Mouse (Mus musculus) erythroblast, embryonic 14.5 days (primary cell): Measurements from ENCODE around the gene Wnk4.

Experiments used
- GATA1 ChIP-seq: IDR thresholded peaks from 2 replicates; pipeline ENCODE4 v1.6.1; 2012; ENCODE audit warnings: low read length, inconsistent platforms, mixed read lengths
- TAL1 ChIP-seq: IDR thresholded peaks from 3 replicates; pipeline ENCODE4 v1.6.1; 2012; ENCODE audit warnings: low read length, inconsistent platforms, mixed read lengths

- no peak for TF ChIP-seq TAL1
- no peak for TF ChIP-seq GATA1
These were observed 11.9 kb upstream of the Wnk4 start for GRCm38 (mm10) chr11:101248258-101248994.
